Mouse (Mus musculus): ENCODE measurements around the gene Gnai3.

The Gnai3 gene

DNA sequence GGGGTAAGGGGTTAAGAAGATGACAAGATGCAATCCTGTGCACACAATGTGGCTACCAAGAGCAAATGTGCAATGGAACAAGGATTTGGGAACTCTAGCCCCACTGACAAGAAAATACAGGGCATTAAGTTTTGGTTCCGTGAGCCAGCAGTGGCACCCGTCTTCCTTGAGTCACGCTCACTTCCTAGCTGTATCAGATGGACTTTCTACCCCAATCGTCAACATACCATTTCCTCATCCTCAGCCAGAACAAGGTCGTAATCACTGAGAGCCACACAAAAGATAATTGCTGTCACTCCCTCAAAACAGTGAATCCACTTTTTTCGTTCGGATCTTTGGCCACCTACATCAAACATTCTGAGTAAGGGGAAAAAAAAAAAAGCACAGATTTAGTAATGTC is 33.7 kb downstream of the Gnai3 start:
- DNase-seq (ENCODE audit: low spot score in 2 of 2): no peak

DNA sequence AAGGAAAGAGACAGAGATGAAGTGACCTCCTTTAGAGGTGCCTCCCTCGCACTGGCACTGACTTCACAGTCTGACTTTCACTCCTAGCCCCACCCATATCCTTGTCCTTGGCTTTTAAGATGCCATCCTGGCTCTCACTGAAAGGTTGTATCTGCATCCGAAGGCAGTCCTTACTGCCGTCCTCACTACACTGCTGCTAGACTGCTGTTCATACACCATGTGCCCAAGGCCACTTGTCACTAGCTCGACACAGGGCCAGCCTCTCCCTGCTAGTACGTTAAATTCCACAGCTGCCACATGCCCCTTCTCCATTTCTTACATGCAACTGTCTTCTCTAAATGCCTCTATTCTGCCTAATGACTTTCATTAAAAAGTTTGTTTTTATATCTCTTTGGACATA is 34.6 kb downstream of the Gnai3 start:
- DNase-seq (ENCODE audit: low spot score in 2 of 2): no peak

DNA sequence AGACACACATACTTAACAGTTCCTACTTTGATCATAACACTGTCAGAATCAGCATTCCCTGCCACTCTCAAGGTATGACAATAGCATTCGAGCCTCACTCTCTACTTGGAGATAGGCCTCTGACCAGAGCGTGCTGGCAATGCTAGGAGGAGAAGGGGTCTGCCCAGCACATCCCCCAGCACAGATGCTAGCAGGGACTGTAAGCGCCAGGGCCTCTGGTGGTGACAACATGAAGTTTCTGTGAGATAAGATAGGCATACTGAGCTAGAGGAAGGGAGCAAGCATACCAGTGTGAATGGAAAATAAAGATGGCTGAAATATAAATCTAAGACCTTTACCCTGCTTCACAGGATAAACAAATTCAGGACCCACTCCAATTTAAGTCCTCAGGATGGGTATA is 40.7 kb downstream of the Gnai3 start:
- no peak for DNase-seq (ENCODE audit: low spot score in 2 of 2)

DNA sequence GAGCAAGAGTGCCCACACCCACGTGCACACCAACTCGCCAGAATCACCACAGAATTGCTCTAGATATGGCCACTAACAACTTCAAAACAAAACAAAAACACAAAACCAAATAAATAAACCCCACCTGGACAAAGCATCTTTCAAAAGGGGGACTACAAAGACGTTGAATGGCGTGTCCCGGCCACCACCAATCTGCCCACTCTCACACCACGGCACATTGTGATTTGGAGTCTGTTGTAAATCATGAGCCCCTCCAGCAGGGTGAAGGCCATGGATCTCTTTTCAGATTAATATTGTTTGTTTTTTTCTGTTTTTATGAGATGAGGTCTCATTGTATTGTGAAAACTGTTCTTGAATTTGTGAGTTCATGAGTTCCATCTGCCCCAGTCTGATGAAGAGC is 43.9 kb downstream of the Gnai3 start:
- DNase-seq (ENCODE audit: low spot score in 2 of 2): no peak

DNA sequence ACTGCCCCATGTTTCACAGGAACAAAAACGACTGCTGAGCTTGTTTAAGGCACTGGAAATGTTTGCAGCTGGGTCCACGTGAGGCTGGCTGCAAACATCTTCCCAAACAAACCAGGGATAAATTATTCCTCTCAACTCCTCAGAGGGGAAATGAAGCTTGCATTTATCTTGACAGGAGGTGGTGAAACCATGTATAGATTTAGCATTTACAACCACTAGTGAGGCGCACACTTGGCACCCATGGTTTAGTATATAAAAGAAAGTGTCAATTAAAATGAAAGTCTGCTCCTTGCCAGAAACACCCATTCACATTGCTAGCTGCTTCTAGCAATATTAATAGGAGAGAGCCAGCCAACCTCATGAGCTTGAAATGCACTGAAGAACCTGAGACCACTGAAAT is 44.4 kb downstream of the Gnai3 start:
- DNase-seq (ENCODE audit: low spot score in 2 of 2): no peak

DNA sequence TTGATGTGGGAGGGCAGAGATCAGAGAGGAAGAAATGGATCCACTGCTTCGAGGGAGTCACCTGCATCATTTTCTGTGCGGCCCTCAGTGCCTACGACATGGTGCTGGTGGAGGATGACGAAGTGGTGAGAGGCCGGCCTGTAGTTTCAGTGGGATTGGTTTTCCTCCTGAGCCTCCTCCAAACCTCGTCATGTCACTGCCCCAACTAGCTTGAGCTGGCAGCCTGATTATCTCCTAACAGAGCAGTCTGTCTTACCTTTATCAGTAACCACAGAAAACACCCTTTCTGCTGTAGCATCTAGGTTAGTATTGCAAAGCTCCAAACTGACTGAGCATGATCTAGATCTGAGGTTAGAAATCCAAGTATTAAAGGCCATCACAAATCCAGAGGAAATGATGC is 47.6 kb downstream of the Gnai3 start:
- no peak for DNase-seq (ENCODE audit: low spot score in 2 of 2)

DNA sequence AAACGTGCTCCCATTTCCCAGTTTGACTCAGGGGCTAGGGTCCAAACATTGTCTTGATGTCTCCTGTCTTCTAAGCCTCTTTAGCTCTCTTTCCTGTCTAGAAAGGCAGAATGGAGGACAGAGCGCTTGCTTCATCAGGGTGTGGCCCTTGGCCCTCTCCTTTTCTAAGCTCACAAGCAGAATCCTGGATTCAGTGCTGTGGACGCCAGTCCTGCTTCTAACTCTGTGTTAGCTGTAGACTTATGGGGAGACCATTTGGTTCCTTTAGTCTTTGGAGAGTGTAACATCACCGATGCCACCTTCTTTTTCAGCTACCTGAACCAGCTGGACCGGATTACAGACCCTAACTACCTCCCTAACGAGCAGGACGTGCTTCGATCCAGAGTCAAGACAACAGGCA is 48.3 kb downstream of the Gnai3 start:
- DNase-seq (ENCODE audit: low spot score in 2 of 2): no peak

DNA sequence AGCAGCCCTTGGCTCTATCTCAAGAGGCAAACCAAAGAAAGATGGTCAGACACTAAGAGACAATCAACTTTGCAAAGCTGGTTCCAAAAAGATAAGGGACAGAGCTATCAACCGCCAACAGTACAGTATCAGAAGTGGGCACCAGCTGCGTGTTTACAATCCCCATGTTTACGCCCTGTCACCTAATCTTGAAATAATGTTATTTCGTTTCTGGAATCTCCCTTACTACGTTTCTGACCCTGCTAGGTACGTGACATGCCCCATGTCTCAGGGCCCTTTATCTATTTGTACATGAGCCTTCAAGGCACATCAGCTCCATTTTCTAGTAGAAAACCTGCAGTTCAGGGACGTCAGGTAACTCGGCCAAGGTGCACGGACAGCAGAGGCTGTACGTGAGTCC is 49.2 kb downstream of the Gnai3 start:
- DNase-seq (ENCODE audit: low spot score in 2 of 2): no peak

DNA sequence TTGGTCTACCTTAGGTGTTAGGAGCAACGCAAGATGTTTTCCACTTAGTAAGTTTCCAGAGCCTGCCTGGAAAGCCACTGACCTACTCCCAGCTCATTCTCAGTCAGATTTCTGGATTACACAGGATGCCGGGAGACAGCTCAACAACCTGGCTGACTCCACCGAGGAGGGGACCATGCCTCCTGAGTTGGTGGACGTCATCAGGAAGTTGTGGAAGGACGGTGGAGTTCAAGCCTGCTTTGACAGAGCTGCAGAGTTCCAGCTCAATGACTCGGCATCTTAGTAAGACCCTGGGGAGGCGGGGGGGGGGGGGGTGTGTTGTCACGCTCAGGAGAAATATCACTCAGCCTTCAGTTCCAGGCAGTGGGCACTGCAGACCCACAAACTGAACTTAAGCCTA is 49.7 kb downstream of the Gnai3 start:
- DNase-seq (ENCODE audit: low spot score in 2 of 2): no peak

DNA sequence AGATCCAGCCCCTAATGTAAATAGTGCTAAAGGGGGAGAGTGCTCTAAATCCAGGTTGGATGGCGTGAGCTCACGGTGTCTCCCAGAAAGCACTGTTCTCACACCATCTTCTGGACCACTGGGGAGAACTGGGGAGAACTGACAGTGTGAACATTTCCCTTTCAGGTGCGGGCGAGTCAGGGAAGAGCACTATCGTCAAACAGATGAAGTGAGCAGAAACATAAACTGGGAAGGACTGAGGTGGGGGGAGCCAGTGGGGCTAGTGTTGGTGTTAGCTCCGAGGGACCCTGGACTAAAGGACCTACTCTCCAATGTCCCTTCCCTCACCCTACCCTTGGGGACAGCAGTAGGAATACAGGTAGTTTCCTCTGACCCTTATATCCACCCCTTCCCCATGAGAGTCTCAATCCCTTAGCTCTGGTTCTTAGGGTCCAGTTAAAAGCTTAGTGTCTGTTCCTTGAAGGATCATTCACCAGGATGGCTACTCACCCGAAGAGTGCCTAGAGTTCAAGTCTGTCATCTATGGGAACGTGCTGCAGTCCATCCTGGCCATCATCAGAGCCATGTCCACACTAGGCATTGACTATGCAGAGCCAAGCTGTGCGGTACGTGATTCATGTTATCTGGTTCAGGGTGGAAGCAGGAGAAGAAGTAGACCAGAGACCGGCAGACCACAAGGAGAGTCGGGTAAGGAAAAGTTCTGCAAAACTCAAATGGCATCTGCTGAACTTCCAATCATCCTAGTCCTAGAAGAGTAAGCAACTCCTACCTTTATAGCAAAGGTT is 50.8 kb downstream of the Gnai3 start:
- DNase-seq (ENCODE audit: low spot score in 2 of 2): no peak

DNA sequence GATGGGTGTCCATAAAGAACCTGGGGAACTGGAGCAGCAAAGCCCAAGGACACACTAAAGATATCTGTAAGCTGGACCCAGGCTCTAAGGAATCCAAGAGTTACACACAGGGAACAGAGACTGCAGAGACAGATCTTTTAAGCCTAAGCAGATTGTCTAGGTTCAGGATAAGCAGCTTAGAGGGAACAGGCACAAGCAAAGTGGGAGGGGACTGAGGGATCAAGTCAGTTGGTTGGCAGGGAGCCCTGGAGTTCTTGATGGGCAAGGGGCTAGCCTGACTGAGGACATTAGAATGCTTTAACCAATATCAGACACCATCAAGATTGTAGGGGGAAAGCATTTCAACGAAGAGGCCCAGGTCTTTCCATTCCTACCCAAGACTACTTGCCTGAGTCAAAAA is 51.8 kb downstream of the Gnai3 start:
- no peak for DNase-seq (ENCODE audit: low spot score in 2 of 2)

DNA sequence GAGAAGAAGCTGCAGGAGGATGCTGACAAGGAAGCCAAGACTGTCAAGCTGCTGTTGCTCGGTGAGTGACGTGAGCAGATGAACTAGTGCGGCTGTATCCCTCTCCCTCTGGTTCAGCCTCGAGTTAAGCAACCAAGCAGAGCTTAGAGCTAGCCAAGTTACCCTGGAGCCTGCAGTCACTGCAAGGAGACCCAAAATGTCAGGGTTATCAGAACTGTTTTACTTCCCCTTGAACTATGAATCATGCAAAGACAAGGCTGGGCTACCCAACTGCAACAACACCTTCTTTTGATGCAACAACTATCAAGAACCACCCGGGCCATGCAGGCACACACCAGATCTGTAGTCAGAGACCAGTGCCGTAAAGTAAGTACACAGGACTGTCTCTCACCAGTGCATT is 52.6 kb downstream of the Gnai3 start:
- DNase-seq (ENCODE audit: low spot score in 2 of 2): no peak

DNA sequence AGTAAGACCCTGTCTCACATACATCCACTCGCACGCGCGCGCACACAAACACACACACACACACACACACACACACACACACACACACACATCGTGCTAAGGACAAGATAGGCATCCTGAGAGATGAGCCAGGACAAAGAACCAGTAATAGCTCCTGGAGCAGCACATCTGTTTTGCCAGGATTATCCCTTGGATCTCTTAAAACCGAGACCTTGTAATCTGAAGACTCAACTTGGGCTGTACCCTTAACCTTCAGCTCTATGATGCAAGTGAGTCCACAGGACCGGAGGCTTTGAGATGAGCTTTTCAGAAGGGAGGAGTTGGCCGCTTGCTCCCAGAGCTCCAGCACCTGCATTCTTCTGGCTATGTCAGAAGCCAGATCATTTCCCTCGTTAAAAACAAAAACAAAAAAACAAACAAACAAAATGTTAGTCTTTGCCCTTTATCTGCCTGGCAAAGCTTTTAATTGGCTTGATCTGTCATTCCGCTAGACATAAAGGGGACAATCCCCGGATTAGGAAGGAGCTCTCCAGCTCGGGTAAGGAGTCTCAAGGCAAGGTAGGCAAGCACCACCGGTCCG is 53.3 kb downstream of the Gnai3 start, which contains the start of gene Gnat2:
Gnat2 (plus strand) TSS at position 254 of the 580 bp plus-strand sequence.
- no peak for DNase-seq (ENCODE audit: low spot score in 2 of 2)

DNA sequence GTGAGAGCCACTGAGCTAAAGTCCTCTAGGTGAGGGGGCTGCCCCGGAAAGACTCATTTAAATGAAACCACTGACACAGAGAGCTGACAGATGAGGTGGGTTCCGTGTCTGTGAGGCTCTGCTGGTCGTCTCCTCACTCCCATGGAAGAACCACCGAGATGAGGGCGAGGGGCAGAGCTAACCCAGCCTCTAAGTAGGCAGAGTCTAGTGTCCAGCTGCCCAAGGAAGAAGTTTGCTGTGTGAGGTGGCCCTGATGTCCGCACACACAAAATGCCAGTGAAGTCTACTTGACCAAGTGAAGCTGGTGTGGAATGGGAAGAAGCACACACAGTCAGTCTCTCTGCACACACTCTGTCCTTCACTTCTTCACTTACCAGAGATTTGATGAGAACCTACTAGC is 53.9 kb downstream of the Gnai3 start:
- DNase-seq (ENCODE audit: low spot score in 2 of 2): no peak

DNA sequence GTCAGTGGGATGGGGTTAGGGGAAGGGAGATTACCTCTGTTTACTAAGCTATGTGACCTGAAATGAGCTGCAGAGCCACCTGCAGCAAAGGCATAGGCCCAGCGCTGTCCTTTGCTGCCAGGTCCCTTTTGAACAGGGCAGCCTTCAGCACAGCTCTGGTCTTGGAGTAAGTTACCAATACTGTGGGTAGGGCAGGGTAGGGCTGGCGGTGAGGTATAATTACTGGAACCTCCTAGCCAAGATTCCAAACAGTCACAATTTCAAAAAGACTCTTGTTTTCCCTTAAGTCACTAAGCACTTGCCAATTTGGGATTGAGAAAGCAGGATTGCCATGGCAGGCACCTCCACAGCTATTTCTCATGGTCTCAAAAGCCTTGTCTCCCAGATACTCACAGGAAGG is 55.4 kb downstream of the Gnai3 start:
- no peak for DNase-seq (ENCODE audit: low spot score in 2 of 2)

DNA sequence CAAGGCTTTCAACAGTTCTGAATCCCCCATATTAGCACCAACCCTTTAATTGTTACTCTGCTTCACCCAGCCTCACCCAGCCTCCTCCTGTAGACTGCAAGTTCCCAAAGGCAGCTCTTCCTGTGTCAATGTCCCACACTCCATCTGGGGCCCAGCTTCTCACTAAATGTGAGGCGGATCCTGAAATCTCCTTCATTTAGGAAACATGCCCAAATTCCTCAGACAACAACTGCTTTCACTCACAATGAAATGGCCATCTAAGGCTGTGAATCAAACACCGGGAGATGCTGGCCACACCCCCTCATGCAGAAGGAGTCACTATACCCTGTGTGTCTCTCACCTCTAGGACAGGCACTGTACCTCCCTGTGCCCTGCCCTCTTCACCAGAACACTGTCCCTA is 56.0 kb downstream of the Gnai3 start:
- no peak for DNase-seq (ENCODE audit: low spot score in 2 of 2)

DNA sequence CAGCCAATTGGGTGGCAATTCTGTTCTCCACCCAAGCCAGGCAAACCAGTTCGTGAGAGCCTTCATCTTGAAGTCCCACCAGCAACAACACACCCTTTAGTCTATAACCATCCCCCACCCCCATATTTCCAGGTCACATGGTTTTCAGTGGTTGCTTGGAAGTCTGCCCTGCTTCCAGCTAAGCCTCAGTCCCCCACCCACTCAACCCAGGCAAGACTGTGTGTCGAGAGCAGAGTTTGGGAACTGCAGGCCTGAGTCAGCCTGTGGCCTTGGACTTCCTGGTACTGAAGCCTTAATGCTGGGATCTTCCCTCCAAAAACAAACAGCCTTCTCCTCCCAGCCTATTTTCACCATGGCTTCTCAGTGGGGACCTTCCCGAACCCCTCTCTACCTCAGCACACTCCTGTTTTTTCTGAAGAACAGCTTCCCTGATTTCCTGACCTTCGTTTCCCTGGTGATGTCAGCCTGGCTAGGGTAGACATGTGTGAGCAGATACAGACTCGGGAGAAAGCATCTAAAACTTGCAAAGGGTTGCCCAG is 57.0 kb downstream of the Gnai3 start:
- DNase-seq (ENCODE audit: low spot score in 2 of 2): no peak

DNA sequence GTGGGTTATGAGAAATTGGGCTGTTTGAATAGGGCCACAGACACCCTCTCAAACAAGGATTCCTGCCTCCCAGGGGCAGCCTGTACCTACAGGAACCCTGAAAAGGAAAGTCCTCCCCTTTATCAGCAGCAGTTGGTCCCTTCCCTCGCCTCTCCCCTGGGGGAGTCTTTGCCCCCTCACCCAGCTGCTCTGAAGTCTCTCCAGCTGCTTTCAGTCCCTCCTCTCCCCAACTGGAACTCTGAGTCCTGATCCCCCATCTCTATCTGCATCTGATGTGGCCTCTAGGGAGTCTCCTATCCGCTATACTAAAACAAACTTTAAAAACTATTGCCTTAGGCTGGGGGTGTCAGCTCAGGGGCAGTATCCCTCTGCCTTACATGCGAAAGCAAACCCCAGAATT is 58.6 kb downstream of the Gnai3 start:
- no peak for DNase-seq (ENCODE audit: low spot score in 2 of 2)

DNA sequence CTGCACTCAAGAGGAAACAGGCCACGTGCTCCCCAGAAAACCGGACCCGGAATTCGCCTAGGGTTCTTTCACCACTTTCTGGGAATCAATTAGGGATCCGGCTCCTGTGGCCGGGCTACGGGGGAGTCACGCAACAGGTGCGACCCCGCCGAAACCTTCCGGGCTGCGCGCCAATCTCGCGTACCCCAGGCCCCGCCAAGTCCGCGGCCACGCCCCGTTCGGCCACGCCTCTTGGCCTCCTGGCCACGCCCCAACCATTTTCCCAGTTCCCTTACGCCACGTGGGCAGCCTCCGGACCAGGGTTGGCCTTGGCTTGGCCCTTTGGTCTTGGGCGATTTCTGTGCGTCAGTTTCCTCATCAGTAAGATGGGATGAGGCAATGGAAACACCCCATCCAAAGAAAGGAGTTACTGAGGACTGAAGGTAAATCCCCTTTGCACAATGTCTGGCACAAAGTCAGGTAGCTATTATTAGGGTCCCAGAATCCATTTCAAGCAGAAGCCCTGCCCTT is 59.4 kb downstream of the Gnai3 start, which contains the start of gene Ampd2:
Ampd2 (minus strand) TSS at position 182 of the 510 bp plus-strand sequence.
- peak; percentile 85 to 87 for DNase-seq (ENCODE audit: low spot score in 2 of 2)

DNA sequence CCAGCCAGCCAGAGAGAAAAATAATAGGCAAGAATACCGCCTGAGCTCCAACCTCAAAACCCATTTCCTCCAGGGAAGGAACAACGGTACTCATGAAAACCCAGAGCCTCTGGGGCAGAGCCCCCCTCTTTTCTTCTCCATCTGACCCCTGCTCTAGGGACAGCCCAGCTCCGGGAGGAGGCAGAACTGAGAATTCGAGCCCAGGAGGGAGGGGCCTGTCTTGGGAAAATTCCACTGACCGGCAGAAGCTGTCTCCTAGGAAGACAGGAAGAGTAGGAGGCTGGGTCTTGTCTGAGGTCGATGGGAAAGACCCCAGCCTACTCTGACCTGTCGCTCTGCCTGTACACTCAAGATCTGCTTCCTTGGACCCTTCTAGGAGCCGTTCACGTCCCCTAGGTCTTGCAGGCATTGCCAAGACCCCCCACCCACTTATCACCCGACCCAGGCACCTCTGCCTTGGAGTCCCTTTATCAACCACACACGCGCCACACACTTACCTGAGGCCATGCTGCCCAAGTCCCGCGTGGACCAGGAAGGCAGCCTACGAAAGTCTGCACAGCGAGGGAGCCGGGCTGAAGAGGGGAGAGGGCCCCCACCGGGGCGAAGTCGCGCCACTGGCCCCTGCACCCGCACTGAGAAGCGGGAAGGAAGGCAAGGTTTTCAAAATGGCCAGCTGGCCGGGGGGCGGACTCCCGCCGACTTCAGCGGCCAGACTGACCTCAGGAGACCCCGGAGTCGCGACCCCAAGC is 60.1 kb downstream of the Gnai3 start:
- peak; percentile 92 for DNase-seq (ENCODE audit: low spot score in 2 of 2)

DNA sequence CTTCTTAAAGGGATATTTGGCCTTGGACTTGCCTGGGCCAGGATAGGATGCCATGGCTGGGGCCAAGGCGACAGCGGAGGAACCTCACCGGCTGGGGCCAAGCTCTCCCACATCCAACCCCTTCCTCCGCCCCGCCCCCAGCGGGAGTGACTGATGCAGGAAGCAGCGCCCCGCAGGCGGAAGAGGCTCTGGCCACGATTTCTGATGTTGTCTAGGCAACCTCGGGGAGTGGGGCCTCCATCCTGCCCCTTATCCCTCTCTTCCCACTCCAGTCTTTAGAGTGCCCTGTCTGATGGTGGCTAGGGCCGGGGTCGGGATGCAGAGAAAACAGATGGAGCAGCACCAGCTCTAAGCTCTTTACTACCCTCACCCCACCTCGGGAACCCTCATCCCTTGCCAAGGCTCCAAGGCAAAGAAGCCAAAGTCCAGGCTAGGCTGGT is 60.6 kb downstream of the Gnai3 start:
- peak; percentile 93 to 95 for DNase-seq (ENCODE audit: low spot score in 2 of 2)

DNA sequence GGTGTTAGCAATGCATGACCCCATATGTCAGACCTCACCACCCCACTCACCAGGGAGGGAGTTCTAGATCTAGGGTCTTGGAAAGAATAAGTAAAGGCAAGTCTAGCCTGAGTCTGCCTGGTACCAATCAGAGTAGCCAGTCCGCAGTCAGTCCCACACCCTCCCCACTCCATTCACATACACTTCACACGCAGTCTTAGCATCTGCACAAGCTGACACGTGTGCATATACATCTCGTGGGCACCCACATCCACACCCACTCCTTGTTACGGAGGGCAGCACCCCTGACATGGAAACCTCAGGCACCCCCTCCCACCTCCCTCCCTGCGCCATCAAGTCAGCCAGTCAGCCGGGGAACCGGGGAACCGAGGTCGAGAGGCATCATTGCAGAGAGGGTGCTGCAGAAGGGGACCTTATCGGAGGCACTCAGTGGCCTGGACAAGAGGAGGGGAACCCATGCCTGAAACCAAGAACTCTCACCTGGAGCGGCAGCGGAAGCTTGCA is 61.1 kb downstream of the Gnai3 start:
- DNase-seq (ENCODE audit: low spot score in 2 of 2): no peak
